Mouse (Mus musculus) right cerebral cortex, postnatal 25 days (tissue): ENCODE measurements at regions not wholly inside any gene's neighbourhood (a gene's known extent, or its start where the extent isn't known, plus 50 kb on each side); places are given as distances from the start of the nearest gene placed in this dataset.

Source experiments
- DNase-seq: peaks from one replicate; pipeline ENCODE4 v3.0.0; 2022

GRCm38 (mm10) chr4:33798654-33799053 is 125.7 kb upstream of the Cnr1 start:
- no peak for DNase-seq

DNA sequence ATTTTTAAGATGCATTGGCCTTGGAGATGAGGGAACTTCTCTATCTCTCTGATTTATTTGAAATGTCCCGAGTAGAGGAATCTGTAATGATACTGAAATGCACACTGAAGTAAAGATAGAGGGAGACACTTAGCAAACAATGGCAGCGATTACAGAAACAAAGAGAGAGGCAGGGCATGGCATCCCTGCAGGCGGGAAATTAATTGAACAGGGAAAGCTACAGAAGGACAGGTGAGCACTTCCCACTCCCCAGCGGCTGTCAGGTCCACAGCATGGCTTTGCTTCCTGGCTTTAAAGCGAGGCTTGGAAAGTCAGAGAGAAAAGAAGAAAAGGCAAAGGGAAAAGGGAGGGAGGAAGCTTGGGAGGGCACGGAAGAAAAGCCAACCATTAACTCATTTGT is 125.3 kb upstream of the Cnr1 start:
- DNase-seq = no peak

GRCm38 (mm10) chr4:33799831-33800230 is 124.6 kb upstream of the Cnr1 start:
- no peak for DNase-seq

DNA sequence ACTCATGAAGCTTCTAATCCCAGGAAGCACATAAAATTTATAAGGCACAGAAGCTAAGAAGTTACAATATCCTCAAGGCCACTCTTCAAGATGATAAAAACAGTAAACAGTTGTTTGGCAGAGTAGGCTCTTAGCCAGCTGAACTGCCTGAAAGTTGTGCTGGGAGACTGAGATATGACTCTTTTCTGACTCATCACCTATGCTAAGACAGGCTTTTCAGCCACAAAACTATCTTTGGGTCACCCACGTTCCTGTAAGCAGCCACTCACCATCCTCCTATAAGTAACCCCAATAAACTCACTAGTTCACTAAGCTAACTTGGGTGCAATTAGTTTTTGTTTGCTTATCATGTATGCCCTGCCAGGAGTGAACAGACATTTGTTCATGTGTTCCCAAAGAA is 112.1 kb upstream of the Cnr1 start:
- DNase-seq = no peak

GRCm38 (mm10) chr4:33823850-33824249 is 100.5 kb upstream of the Cnr1 start:
- DNase-seq = no peak

DNA sequence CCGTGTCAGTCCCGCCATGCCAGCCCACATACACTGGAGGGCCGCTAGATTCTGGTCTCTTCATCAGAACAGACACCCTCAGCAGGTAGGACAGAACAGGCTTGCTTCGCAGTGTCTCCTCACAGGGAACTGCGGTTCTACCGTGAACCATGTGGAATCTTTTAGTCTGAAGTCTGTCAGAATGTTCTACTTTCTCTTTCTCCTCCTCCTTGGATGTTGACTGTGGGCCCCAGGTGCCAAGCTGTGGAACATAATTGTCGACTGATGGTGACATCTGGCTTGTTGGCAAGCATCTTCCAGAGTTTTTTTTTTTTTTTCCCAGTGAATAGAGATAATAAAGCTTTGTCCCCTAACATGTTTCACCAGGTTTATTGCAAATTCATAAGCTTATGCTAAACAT is 91.3 kb upstream of the Cnr1 start:
- DNase-seq = no peak

GRCm38 (mm10) chr4:33838436-33838835 is 86.0 kb upstream of the Cnr1 start:
- DNase-seq = peak; percentile 11

DNA sequence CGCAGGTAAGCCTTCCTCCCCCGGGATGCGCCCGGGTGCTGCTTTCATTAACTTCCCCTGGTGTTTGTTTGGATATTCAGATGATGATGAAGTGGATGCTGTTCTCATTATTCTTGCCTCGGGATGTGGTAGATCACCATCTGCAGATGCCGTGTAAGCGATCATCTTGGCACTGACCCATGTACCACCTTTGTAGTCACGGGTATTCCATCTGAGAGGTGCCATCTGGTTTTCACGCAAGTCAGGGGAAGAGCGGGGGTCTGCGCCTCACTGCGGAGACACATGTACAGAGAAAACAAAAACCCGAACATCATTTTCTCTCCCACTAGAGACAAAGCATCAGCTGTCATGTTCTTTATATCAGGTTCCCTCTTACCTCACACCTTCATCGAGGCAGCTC is 84.3 kb upstream of the Cnr1 start:
- no peak for DNase-seq

GRCm38 (mm10) chr4:33845611-33846395 is 78.6 kb upstream of the Cnr1 start:
- no peak for DNase-seq

GRCm38 (mm10) chr4:33850249-33850648 is 74.1 kb upstream of the Cnr1 start:
- DNase-seq = no peak

DNA sequence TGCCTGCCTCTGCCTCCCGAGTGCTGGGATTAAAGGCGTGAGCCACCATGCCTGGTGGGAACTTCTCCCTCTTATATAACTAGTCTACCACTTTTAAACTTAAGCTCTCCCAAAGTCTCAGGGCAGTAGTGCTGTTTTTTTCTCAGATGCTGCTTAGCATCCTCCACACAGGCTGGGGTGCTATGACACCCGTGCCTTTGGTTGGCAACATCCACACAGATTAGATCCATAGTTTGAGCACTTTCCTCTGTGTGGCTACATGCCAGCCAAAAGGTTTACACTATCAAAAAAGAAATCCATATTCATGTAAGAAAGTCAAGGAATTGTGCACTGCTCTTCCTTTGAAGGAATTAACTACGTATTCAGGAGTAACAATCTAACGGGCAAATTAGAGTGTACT is 72.1 kb upstream of the Cnr1 start:
- DNase-seq = no peak

DNA sequence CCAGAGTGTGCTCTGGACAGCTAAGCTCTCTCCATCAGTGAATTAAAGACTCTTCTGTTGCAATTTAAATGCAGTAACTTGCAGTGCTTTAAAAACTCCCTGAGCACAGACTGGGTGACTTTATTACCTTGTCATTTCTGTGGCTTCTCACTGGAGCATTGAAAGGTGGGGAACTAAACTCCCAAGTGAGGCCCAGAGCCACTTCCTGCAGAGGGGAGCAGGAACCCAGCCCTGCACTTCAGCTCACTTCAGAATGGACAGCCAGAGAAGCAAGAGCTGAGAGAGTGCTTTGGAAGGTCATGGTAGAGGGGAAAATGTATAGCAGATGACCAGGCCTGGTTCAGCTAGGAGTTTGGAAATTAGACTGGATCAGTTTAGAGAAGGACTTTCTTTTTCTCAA is 69.3 kb upstream of the Cnr1 start:
- no peak for DNase-seq

- no peak for DNase-seq
Measured at GRCm38 (mm10) chr4:33867126-33867525, 57.3 kb upstream of the Cnr1 start.

DNA sequence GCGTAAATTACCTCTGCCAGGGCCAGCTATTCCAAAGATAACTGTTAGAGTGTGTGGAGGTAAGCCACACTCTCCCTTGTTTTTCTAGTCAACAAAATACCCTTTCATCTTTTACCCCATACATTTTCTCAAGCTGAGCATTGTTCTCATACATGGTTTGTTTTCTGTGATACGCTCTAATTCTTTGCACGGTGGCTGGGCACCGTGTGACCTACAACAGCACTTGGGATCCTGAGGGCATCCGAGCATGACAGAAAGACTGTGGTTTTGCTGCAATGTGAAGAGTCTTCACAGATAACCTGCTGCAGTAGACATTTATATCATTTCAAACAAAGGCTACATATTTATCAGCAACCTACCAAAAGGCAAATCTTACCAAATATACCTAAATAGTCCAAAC is 55.1 kb upstream of the Cnr1 start:
- no peak for DNase-seq
